Mouse (Mus musculus) adrenal gland, postnatal 25 days (tissue): Measurements from ENCODE around the gene Nkap. TPM values are rescaled to one million over a fixed set of nuclear protein-coding genes. Genes with fewer than 3 reads are reported as not detected.
A peak's percentile ranks its signal among the peaks of the same experiment; 100 is the strongest.
"Not testable (repeated sequence)": the region's sequence is repeated elsewhere in the genome, so short reads cannot be mapped to it uniquely, and the experiment has no call there.

Experiments
- DNase-seq: peaks from one replicate; pipeline ENCODE4 v3.0.0; 2021; ENCODE audit warnings: mixed read lengths
- total RNA-seq: library from RNA; stranded (reverse); gene quantifications from 2 replicates; pipeline ENCODE4 v1.2.3, GENCODE M21; 2021

Nkap gene
- total RNA-seq, 1 experiment from 2014 or later, result 17.5 TPM

GRCm38 (mm10) chrX:37161169-37161568 is 34.6 kb downstream of the Nkap start:
- peak; percentile 2 for DNase-seq

- no peak for DNase-seq
Observed at GRCm38 (mm10) chrX:37163115-37163514, 36.5 kb downstream of the Nkap start.

DNA sequence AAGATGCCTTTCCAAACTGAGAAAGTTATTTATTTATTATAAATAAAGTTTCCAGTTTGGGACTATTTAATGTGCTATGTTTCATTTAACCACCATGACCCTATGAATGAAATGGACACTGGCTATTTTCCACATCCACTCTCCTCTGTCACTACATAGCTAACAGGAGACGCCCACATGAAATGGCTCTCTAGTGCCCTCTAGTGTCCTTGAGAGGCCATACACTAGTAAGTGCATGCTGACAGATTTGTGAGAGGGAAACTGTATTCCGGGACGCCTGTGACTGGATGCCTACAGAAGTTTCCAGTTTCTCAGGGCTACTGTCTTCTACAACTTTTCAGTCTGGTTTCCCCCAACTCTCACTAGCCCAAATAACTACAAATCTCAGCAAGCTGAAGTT is 40.5 kb downstream of the Nkap start:
- peak; percentile 6 for DNase-seq

- no peak for DNase-seq
Observed at GRCm38 (mm10) chrX:37168742-37169141, 42.1 kb downstream of the Nkap start, which contains the start of gene Akap14. Akap14 (minus strand) TSS chrX:37168842.

DNA sequence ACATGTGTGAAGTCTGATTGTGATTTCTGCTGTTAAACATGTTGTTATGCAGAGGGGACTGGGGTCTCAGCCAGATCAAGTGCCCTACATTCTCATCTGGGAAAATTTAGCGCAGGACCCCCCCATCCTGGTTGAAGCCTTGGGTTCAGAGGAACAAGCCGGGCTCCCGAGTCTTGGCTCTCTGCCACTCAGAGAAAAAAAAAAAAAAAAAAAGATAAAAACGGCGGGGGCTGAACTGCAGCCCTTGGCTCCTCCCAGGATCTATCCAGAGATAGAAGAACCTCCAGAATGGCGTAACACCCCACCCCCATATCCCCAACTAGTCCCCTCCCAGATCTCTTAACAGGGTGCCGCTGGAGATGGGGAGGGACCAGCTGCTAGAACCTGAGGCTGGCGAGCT is 57.8 kb downstream of the Nkap start:
- DNase-seq, result not testable (repeated sequence)

DNA sequence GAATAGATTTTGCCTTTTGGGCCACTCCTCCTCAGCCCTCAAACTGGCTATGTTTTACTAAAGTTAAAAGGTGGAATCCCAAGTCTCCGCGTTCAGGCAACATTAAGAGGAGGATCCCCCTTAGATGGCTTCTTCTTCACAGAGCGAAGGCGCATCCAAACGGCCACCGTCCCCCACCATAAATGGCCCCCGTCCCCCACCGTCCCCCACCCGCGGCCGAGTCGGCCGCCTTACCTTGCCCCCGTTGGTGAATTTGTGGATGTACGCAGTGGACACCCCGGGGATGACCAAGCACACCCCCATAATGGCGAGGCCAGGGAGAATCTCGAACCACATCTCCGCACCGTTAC is 64.1 kb downstream of the Nkap start:
- no peak for DNase-seq

GRCm38 (mm10) chrX:37191105-37191743 is 64.6 kb downstream of the Nkap start, which contains the start of the genes Ndufa1 and Rnf113a1:
Ndufa1 (minus strand) TSS chrX:37191163.
Rnf113a1 (plus strand) TSS chrX:37191245.
- peak; percentile 84 for DNase-seq

- DNase-seq, result no peak
Observed at GRCm38 (mm10) chrX:37191744-37192379, 65.3 kb downstream of the Nkap start.

DNA sequence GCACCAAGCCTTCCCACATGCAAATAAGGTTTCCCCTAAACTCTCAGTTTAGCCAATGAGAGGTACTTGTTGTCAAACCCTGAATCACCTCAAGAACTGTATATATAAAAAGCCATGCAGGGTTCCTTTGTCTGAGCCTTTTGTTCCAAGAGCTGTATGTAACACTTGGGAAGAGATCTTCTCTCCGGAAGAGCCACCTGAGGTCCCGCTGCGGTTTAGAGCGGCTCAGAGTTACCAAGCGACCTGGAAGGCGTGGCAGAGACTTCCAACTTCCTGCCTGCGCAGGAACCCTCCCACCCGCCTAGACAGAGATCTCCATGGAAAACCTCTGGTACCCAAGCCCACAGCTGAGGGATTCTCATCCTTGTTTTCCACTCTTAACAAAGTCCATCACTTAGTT is 72.1 kb downstream of the Nkap start:
- DNase-seq, result no peak

Other genes starting within 250 kb of the Nkap start
- gene Nkrf, start 223.9 kb upstream of the Nkap start, total RNA-seq, result 10.0 and 10.1 TPM in 2 replicates
- 15.7 and 23.0 TPM in 2 replicates for gene Sept6, start 135.0 kb upstream of the Nkap start, total RNA-seq
- gene Sowahd, start 78.0 kb upstream of the Nkap start, total RNA-seq, result not detected in 2 replicates
- gene Rpl39, start 41.4 kb upstream of the Nkap start, total RNA-seq, result 532 and 613 TPM in 2 replicates
- 18.1 and 21.2 TPM in 2 replicates for gene Upf3b, start 16.5 kb upstream of the Nkap start, total RNA-seq
- gene Akap14, start 42.0 kb downstream of the Nkap start, total RNA-seq, result not detected in 2 replicates
- gene Ndufa1, start 64.4 kb downstream of the Nkap start, total RNA-seq, result 378 and 382 TPM in 2 replicates
- 4.9 and 5.2 TPM in 2 replicates for gene Rnf113a1, start 64.5 kb downstream of the Nkap start, total RNA-seq
- gene Gm9, start 84.2 kb downstream of the Nkap start, total RNA-seq, result not detected in 2 replicates
- gene Rhox1, start 95.5 kb downstream of the Nkap start, total RNA-seq, result not detected in 2 replicates
- gene Rhox2a, start 118.2 kb downstream of the Nkap start, total RNA-seq, result not detected in 2 replicates
- gene Rhox3a, start 123.1 kb downstream of the Nkap start, total RNA-seq, result not detected in 2 replicates
- gene Rhox4a, start 138.5 kb downstream of the Nkap start, total RNA-seq, result not detected in 2 replicates